Mouse (Mus musculus) midbrain, embryonic 14.5 days (tissue): ENCODE measurements around the gene Atp6v1b1. TPM values are rescaled to one million over a fixed set of nuclear protein-coding genes. Genes with fewer than 3 reads are reported as not detected.
A peak's percentile ranks its signal among the peaks of the same experiment; 100 is the strongest.

ENCODE experiments used
- ATAC-seq: fragments of 200-750 bp; cut with Nextera tagmentation; 2 replicates; pipeline ENCODE4 v1.8.0; 2017; ENCODE audit warnings: moderate number of reproducible peaks, moderate library complexity; ENCODE audit not compliant: low FRiP score, low TSS enrichment
- DNase-seq: peaks from one replicate; pipeline ENCODE4 v3.0.0-alpha.2; 2015
- H3K27ac ChIP-seq: fragments of 300-500 bp; sonication (generic); replicated peaks from 2 replicates; pipeline ENCODE4 v1.5.1; 2014; ENCODE audit warnings: mild to moderate bottlenecking, low read depth, low read length, moderate library complexity
- H3K27me3 ChIP-seq: fragments of 300-500 bp; sonication (generic); 2 replicates; pipeline ENCODE4 v1.6.1; 2014; ENCODE audit warnings: low read length, control low read depth, mixed read lengths; ENCODE audit not compliant: control insufficient read depth, insufficient read depth
- H3K36me3 ChIP-seq: fragments of 300-500 bp; sonication (generic); 2 replicates; pipeline ENCODE4 v1.6.1; 2014; ENCODE audit warnings: low read length, control low read depth; ENCODE audit not compliant: control insufficient read depth, insufficient read depth
- H3K4me1 ChIP-seq: fragments of 300-500 bp; sonication (generic); 2 replicates; pipeline ENCODE4 v1.6.1; 2014; ENCODE audit warnings: mild to moderate bottlenecking, antibody characterized with exemption, low read length, control low read depth; ENCODE audit not compliant: control insufficient read depth, insufficient read depth
- H3K4me2 ChIP-seq: fragments of 300-500 bp; sonication (generic); 2 replicates; pipeline ENCODE4 v1.6.1; 2014; ENCODE audit warnings: mild to moderate bottlenecking, low read length, moderate library complexity
- H3K4me3 ChIP-seq: fragments of 300-500 bp; sonication (generic); replicated peaks from 2 replicates; pipeline ENCODE4 v1.5.1; 2014; ENCODE audit warnings: low read depth, low read length
- H3K9ac ChIP-seq: fragments of 300-500 bp; sonication (generic); replicated peaks from 2 replicates; pipeline ENCODE4 v1.6.1; 2014; ENCODE audit warnings: mild to moderate bottlenecking, low read length, moderate library complexity
- H3K9me3 ChIP-seq: fragments of 300-500 bp; sonication (generic); 2 replicates; pipeline ENCODE4 v1.6.1; 2016; ENCODE audit warnings: low read length, control low read depth, mixed read lengths; ENCODE audit not compliant: control insufficient read depth
- WGBS: fragments of 180-500 bp; shearing (Covaris S2); extraction: QIAGEN DNeasy Blood & Tissue Kit; methylation state at CpG from one replicate; pipeline ENCODE4 v1.1.7; 2014; 5-methylcytosine and 5-hydroxymethylcytosine counted together
- polyA plus RNA-seq: library from polyadenylated mRNA; unstranded; fragments of >200 nt; fragmentation: Nextera tagmentation; extraction: Ambion mirVana; gene quantifications from 2 replicates; pipeline ENCODE4 v1.2.1, GENCODE M21; 2014

Atp6v1b1 gene
- polyA plus RNA-seq, 1 experiment from 2014 or later: not detected

DNA sequence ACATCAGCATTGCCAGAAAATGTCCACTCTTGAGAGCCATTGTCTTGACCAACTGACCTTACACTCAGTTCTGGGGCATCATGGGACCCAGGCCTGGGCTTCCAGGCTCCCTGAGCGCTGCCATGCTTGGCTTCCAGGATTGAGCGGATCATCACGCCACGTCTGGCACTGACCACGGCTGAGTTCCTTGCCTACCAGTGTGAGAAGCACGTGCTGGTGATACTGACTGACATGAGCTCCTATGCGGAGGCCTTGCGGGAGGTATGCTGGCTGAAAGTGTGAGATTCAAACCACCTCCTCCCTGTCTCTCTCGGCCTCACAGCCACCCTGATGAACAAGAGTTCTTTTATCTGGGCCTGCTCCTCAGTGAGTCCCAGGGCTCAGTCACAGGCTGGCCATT, 13.3 kb downstream of the Atp6v1b1 start:
- H3K4me2 ChIP-seq: no peak overlapping the region
- no peak for DNase-seq
- H3K9me3 ChIP-seq: no peaks in the 10 kb centered on the region
- H3K4me3 ChIP-seq: no peak overlapping the region
- no peak overlapping the region for H3K27ac ChIP-seq
- peaks cover 45% of the 10 kb centered on the region for H3K27me3 ChIP-seq
- no peaks in the 10 kb centered on the region for H3K36me3 ChIP-seq
- no peak for ATAC-seq
- 76% methylated on average over 9 of the region's 9 CpGs for WGBS
- no peak overlapping the region for H3K9ac ChIP-seq
- no peaks in the 10 kb centered on the region for H3K4me1 ChIP-seq

DNA sequence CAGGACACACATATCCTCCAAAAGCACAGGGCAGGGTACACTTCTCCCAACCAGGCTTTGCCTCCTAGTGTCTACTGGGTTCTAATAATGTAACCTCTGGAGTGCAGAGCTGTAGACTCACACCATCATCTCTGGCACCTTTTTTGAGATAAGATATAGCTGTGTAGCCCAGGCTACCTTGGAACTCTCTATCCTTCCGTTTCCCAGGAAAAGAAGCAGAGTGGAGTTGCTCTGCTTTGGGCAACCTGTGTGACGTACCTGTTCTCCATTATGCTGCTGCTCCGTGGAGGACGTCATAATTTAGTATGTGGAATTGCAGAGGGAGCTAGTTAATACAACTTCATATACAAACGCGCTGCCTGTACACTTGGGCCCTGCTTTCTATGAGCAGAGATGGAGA, 19.6 kb downstream of the Atp6v1b1 start, which contains the start of gene Ankrd53:
Gene Ankrd53 (plus strand): TSS at position 301 of the 400 bp plus-strand sequence.
- ATAC-seq (no peak), DNase-seq (no peak)
- Histone ChIP-seq H3K9me3 (no peaks in the 10 kb centered on the region), H3K9ac (no peak within 1 kb of the TSS), H3K36me3 (no peaks in the 10 kb centered on the region), H3K27me3 (peaks cover 60% of the 10 kb centered on the region), H3K4me2 (peak within 1 kb of the TSS; percentile 47), H3K4me1 (0 out of 2 replicates have a peak, but pooled peaks cover 6% of the 10 kb centered on the region), H3K4me3 (peak within 1 kb of the TSS; percentile 15), H3K27ac (no peak within 1 kb of the TSS)
- 21% methylated on average over 6 of the region's 6 CpGs for WGBS

DNA sequence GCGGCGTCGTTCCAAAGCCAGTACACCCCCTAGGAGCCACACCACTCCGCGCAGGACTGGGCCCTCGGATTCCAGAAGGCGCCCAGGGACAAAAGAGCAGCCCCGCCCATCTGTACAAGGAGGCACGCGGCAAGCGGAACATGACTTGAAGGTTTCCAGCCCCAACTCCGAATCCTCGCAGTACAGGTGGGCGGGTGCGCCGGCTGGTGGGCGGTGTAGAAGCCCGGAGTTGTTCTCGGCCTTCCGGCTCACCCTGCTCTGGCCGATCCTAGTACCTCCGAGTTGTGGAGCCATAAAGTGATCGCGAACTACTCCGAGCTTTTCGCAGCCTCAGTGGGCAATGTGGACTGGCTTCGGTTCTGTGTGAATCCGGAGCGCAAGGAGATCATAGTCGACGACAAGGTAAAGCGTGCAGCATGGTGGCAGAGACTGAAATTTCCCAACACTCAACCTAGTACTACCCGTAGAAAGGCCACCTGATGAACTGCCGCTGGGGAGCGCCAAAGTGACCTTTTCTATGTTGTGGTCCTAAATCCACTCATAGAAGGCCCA, 20.2 kb downstream of the Atp6v1b1 start:
- Histone ChIP-seq H3K4me3 (peak overlapping the region; percentile 15), H3K27me3 (peaks cover 54% of the 10 kb centered on the region), H3K4me1 (0 out of 2 replicates have a peak, but pooled peaks cover 6% of the 10 kb centered on the region), H3K4me2 (peak overlapping the region; percentile 47), H3K36me3 (no peaks in the 10 kb centered on the region), H3K9me3 (no peaks in the 10 kb centered on the region), H3K9ac (no peak overlapping the region), H3K27ac (no peak overlapping the region)
- ATAC-seq (no peak; the same call in 1 of the 2 replicates), DNase-seq (peak; percentile 21)
- 2% methylated on average over 35 of the region's 35 CpGs for WGBS

- H3K9ac ChIP-seq: no peak overlapping the region
- no peak overlapping the region for H3K27ac ChIP-seq
- H3K36me3 ChIP-seq: peaks cover 36% of the 10 kb centered on the region
- WGBS: 91% methylated on average over 3 of the region's 3 CpGs
- no peak overlapping the region for H3K4me2 ChIP-seq
- H3K4me3 ChIP-seq: no peak overlapping the region
- ATAC-seq: no peak
- no peaks in the 10 kb centered on the region for H3K9me3 ChIP-seq
- no peak for DNase-seq
- peaks cover 25% of the 10 kb centered on the region for H3K27me3 ChIP-seq
- H3K4me1 ChIP-seq: 0 out of 2 replicates have a peak, but pooled peaks cover 6% of the 10 kb centered on the region
Observed at GRCm38 (mm10) chr6:83766982-83767381, 24.2 kb downstream of the Atp6v1b1 start.

DNA sequence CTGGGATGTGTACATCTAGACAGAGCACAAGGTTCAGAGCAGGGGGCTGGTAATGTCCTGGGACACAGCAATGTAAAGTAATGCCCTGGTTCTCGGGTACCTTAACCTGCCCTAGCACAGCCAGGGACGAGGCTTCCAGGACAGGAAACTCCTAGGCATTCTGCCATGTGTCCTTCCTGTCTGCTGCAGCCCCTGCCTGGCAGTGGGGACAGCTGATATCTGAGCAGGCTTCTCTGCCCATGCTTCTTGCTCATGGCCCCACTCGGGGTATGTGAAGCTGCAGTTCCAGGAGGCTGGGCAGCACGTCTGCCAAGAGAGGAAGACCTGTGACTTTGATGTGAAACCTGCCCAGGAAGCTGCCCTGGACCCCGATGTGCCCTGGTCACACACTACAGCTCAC, 25.7 kb downstream of the Atp6v1b1 start:
- no peaks in the 10 kb centered on the region for H3K4me1 ChIP-seq
- H3K27ac ChIP-seq: no peak overlapping the region
- H3K9me3 ChIP-seq: no peaks in the 10 kb centered on the region
- H3K36me3 ChIP-seq: peaks cover 43% of the 10 kb centered on the region
- no peak overlapping the region for H3K4me2 ChIP-seq
- DNase-seq: no peak
- H3K27me3 ChIP-seq: peaks cover 10% of the 10 kb centered on the region; the same call in 1 of the 2 replicates
- WGBS: 88% methylated on average over 5 of the region's 5 CpGs
- H3K4me3 ChIP-seq: no peak overlapping the region
- no peak overlapping the region for H3K9ac ChIP-seq
- no peak for ATAC-seq

DNA sequence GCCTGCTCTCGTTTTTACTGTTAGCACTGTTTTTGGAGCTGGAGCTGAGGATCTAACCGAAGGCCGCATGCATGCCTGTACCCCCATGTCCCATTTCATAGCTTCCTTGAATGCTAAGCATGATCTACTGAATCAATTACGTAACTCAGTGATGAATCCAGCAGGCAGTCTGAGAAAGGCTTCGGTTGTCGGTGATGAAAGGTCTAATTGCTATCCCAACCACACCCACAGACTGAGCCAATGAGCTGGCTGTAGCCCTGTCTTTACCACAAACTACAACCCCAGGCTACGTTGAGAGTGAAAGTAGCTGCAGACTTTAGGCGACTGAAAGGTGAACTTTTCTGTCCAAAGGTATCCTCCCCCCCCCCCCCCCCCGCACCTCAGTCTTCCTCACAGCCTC, 31.3 kb downstream of the Atp6v1b1 start:
- ATAC-seq (no peak), DNase-seq (no peak)
- WGBS: 78% methylated on average over 9 of the region's 9 CpGs
- no peaks in the 10 kb centered on the region for H3K9me3 ChIP-seq
- H3K4me3 ChIP-seq: peak overlapping the region; percentile 93; the same call in 1 of the 2 replicates
- peak overlapping the region; percentile 88 for H3K4me2 ChIP-seq
- H3K27ac ChIP-seq: no peak overlapping the region
- peaks cover 16% of the 10 kb centered on the region for H3K4me1 ChIP-seq
- peaks cover 33% of the 10 kb centered on the region for H3K36me3 ChIP-seq
- no peak overlapping the region for H3K9ac ChIP-seq
- H3K27me3 ChIP-seq: no peaks in the 10 kb centered on the region

- Histone ChIP-seq H3K4me3 (peak overlapping the region; percentile 93), H3K36me3 (peaks cover 25% of the 10 kb centered on the region), H3K27me3 (no peaks in the 10 kb centered on the region), H3K4me1 (peaks cover 16% of the 10 kb centered on the region), H3K9me3 (no peaks in the 10 kb centered on the region), H3K27ac (peak overlapping the region; percentile 81), H3K4me2 (peak overlapping the region; percentile 88), H3K9ac (peak overlapping the region; percentile 88)
- no peak for DNase-seq
- peak; percentile 47 for ATAC-seq
- WGBS: 2% methylated on average over 14 of the region's 14 CpGs
Observed at GRCm38 (mm10) chr6:83774781-83775563, 32.2 kb downstream of the Atp6v1b1 start.

DNA sequence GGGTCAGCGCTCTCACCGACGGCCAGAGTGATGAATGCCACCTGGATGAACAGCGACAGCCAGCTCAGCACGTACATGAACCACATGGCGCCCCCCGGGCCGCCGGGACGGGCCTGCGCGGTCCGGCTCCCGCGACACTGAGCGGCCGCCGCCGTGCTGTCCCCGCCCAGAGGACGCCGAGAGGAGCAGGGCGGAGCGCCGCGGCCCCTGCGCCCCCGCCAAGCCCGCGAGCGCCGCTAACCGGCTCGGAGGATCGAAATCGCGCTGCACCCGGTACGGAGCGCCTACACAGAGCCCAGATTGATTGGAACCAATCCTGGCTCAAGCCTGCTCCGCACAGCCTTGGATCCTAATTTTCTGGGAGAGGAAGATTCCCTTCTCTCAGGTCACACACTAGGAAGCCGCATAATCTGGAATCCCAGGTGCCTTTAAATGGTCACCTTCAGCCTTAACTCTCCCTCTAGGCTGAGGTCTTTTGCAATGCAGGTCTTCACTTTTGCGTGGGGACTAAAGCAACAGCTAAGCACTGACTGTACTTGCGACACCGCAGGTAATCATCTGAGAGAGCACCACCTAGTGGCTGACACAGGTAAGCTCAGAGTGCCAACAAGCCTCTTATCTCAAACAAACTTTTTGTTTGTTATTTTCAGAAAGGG, 33.0 kb downstream of the Atp6v1b1 start, which contains the start of gene Tex261:
Gene Tex261 (minus strand): TSS at position 176 of the 656 bp plus-strand sequence.
- Histone ChIP-seq H3K36me3 (peaks cover 18% of the 10 kb centered on the region), H3K4me1 (peaks cover 16% of the 10 kb centered on the region), H3K9me3 (no peaks in the 10 kb centered on the region), H3K27me3 (no peaks in the 10 kb centered on the region), H3K9ac (peak within 1 kb of the TSS; percentile 88), H3K4me3 (peak within 1 kb of the TSS; percentile 93), H3K4me2 (peak within 1 kb of the TSS; percentile 88), H3K27ac (peak within 1 kb of the TSS; percentile 81)
- ATAC-seq (peak; percentile 94), DNase-seq (peak; percentile 94)
- under 1% methylated on average over 45 of the region's 45 CpGs for WGBS
